Mouse (Mus musculus): ENCODE measurements around the gene Tead1. TPM values are rescaled to one million over a fixed set of nuclear protein-coding genes. Genes with fewer than 3 reads are reported as not detected.
A peak's percentile ranks its signal among the peaks of the same experiment; 100 is the strongest.

The Tead1 gene
- polyA plus RNA-seq, 1 experiment from 2014 or later = 32.6 TPM

GRCm38 (mm10) chr7:112862086-112862485 is 183.0 kb downstream of the Tead1 start:
- Histone ChIP-seq H3K9ac (no peak overlapping the region), H3K4me1 (no peaks in the 10 kb centered on the region), H3K36me3 (peaks cover 46% of the 10 kb centered on the region), H3K27me3 (no peaks in the 10 kb centered on the region), H3K9me3 (replicated peaks) (no peaks in the 10 kb centered on the region), H3K27ac (replicated peaks) (no peak overlapping the region), H3K4me3 (replicated peaks) (no peak overlapping the region), H3K4me2 (replicated peaks) (no peak overlapping the region)
- 63% methylated on average over 5 of the region's 5 CpGs for WGBS
- no peak for ATAC-seq (ENCODE audit: insufficient number of reproducible peaks, low FRiP score, low TSS enrichment, low read depth)

- Histone ChIP-seq H3K9me3 (replicated peaks) (no peaks in the 10 kb centered on the region), H3K27ac (replicated peaks) (no peak overlapping the region), H3K36me3 (peaks cover 37% of the 10 kb centered on the region), H3K27me3 (no peaks in the 10 kb centered on the region), H3K9ac (no peak overlapping the region), H3K4me2 (replicated peaks) (no peak overlapping the region), H3K4me3 (replicated peaks) (no peak overlapping the region), H3K4me1 (peaks cover 15% of the 10 kb centered on the region)
- no peak for ATAC-seq (ENCODE audit: insufficient number of reproducible peaks, low FRiP score, low TSS enrichment, low read depth)
- WGBS = 70% methylated on average over 8 of the region's 8 CpGs
Measured at GRCm38 (mm10) chr7:112864188-112864587, 185.1 kb downstream of the Tead1 start.

GRCm38 (mm10) chr7:112865739-112866138 is 186.6 kb downstream of the Tead1 start:
- no peak for ATAC-seq (ENCODE audit: insufficient number of reproducible peaks, low FRiP score, low TSS enrichment, low read depth)
- Histone ChIP-seq H3K4me3 (replicated peaks) (no peak overlapping the region), H3K4me2 (replicated peaks) (no peak overlapping the region), H3K9ac (no peak overlapping the region), H3K27ac (replicated peaks) (no peak overlapping the region), H3K36me3 (peaks cover 43% of the 10 kb centered on the region), H3K9me3 (replicated peaks) (no peaks in the 10 kb centered on the region), H3K27me3 (no peaks in the 10 kb centered on the region), H3K4me1 (peaks cover 15% of the 10 kb centered on the region)
- 17% methylated on average over 2 of the region's 2 CpGs for WGBS

- no peak overlapping the region for H3K9ac ChIP-seq
- H3K27ac ChIP-seq (replicated peaks) = peak overlapping the region; percentile 67; the same call in 1 of the 2 replicates
- WGBS = 28% methylated on average over 7 of the region's 8 CpGs
- no peaks in the 10 kb centered on the region for H3K9me3 ChIP-seq (replicated peaks)
- no peak overlapping the region for H3K4me3 ChIP-seq (replicated peaks)
- ATAC-seq (ENCODE audit: insufficient number of reproducible peaks, low FRiP score, low TSS enrichment, low read depth) = peak; percentile 16; the same call in 1 of the 2 replicates
- H3K4me2 ChIP-seq (replicated peaks) = no peak overlapping the region
- peaks cover 26% of the 10 kb centered on the region for H3K4me1 ChIP-seq
- H3K36me3 ChIP-seq = peaks cover 24% of the 10 kb centered on the region
- H3K27me3 ChIP-seq = no peaks in the 10 kb centered on the region
Measured at GRCm38 (mm10) chr7:112868551-112869465, 189.7 kb downstream of the Tead1 start.

- Histone ChIP-seq H3K4me1 (peaks cover 26% of the 10 kb centered on the region), H3K9ac (no peak overlapping the region), H3K4me2 (replicated peaks) (no peak overlapping the region), H3K4me3 (replicated peaks) (no peak overlapping the region), H3K36me3 (peaks cover 27% of the 10 kb centered on the region), H3K27me3 (no peaks in the 10 kb centered on the region), H3K9me3 (replicated peaks) (no peaks in the 10 kb centered on the region), H3K27ac (replicated peaks) (no peak overlapping the region)
- WGBS = 64% methylated on average over 7 of the region's 7 CpGs
- ATAC-seq (ENCODE audit: insufficient number of reproducible peaks, low FRiP score, low TSS enrichment, low read depth) = no peak
Measured at GRCm38 (mm10) chr7:112871752-112872151, 192.6 kb downstream of the Tead1 start.

- 64% methylated on average over 9 of the region's 9 CpGs for WGBS
- H3K4me1 ChIP-seq = peaks cover 24% of the 10 kb centered on the region
- H3K4me3 ChIP-seq (replicated peaks) = no peak overlapping the region
- H3K9ac ChIP-seq = no peak overlapping the region
- peaks cover 29% of the 10 kb centered on the region for H3K36me3 ChIP-seq
- no peaks in the 10 kb centered on the region for H3K9me3 ChIP-seq (replicated peaks)
- no peak for ATAC-seq (ENCODE audit: insufficient number of reproducible peaks, low FRiP score, low TSS enrichment, low read depth)
- H3K27me3 ChIP-seq = no peaks in the 10 kb centered on the region
- no peak overlapping the region for H3K4me2 ChIP-seq (replicated peaks)
- peak overlapping the region; percentile 24; the same call in 1 of the 2 replicates for H3K27ac ChIP-seq (replicated peaks)
Measured at GRCm38 (mm10) chr7:112872435-112873196, 193.5 kb downstream of the Tead1 start.

- Histone ChIP-seq H3K9ac (no peak overlapping the region), H3K27me3 (no peaks in the 10 kb centered on the region), H3K4me2 (replicated peaks) (no peak overlapping the region), H3K36me3 (peaks cover 32% of the 10 kb centered on the region), H3K9me3 (replicated peaks) (no peaks in the 10 kb centered on the region), H3K4me1 (peaks cover 11% of the 10 kb centered on the region), H3K4me3 (replicated peaks) (no peak overlapping the region), H3K27ac (replicated peaks) (no peak overlapping the region)
- WGBS = 92% methylated on average over 10 of the region's 10 CpGs
- no peak for ATAC-seq (ENCODE audit: insufficient number of reproducible peaks, low FRiP score, low TSS enrichment, low read depth)
Measured at GRCm38 (mm10) chr7:112876128-112876527, 197.0 kb downstream of the Tead1 start.

- peak; percentile 91 for ATAC-seq (ENCODE audit: insufficient number of reproducible peaks, low FRiP score, low TSS enrichment, low read depth)
- Histone ChIP-seq H3K9me3 (replicated peaks) (no peaks in the 10 kb centered on the region), H3K4me2 (replicated peaks) (peak overlapping the region; percentile 11; the same call in 1 of the 2 replicates), H3K4me3 (replicated peaks) (no peak overlapping the region), H3K36me3 (peaks cover under 1% of the 10 kb centered on the region; the same call in 1 of the 2 replicates), H3K27ac (replicated peaks) (peak overlapping the region; percentile 86), H3K4me1 (peaks cover 43% of the 10 kb centered on the region), H3K9ac (no peak overlapping the region; the same call in 1 of the 2 replicates), H3K27me3 (no peaks in the 10 kb centered on the region)
- 35% methylated on average over 8 of the region's 8 CpGs for WGBS
Measured at GRCm38 (mm10) chr7:112883791-112884274, 204.7 kb downstream of the Tead1 start.

GRCm38 (mm10) chr7:112885546-112885945 is 206.4 kb downstream of the Tead1 start:
- H3K9ac ChIP-seq = no peak overlapping the region
- 45% methylated on average over 8 of the region's 8 CpGs for WGBS

GRCm38 (mm10) chr7:112891883-112892282 is 212.8 kb downstream of the Tead1 start:
- 78% methylated on average over 6 of the region's 6 CpGs for WGBS
- H3K4me2 ChIP-seq (replicated peaks) = no peak overlapping the region
- no peak overlapping the region for H3K4me3 ChIP-seq (replicated peaks)
- peaks cover 32% of the 10 kb centered on the region for H3K36me3 ChIP-seq
- no peak for ATAC-seq (ENCODE audit: insufficient number of reproducible peaks, low FRiP score, low TSS enrichment, low read depth)
- H3K4me1 ChIP-seq = peaks cover 8% of the 10 kb centered on the region; the same call in 1 of the 2 replicates
- H3K27me3 ChIP-seq = no peaks in the 10 kb centered on the region
- H3K9me3 ChIP-seq (replicated peaks) = no peaks in the 10 kb centered on the region
- H3K9ac ChIP-seq = no peak overlapping the region
- no peak overlapping the region for H3K27ac ChIP-seq (replicated peaks)

More at GRCm38 (mm10) chr7:112885546-112885945, 206.4 kb downstream of the Tead1 start:
- H3K9me3 ChIP-seq (replicated peaks) = no peaks in the 10 kb centered on the region
- no peak overlapping the region for H3K4me3 ChIP-seq (replicated peaks)
- H3K4me2 ChIP-seq (replicated peaks) = no peak overlapping the region
- H3K36me3 ChIP-seq = no peaks in the 10 kb centered on the region
- peak overlapping the region; percentile 48 for H3K27ac ChIP-seq (replicated peaks)
- H3K4me1 ChIP-seq = peaks cover 44% of the 10 kb centered on the region
- no peaks in the 10 kb centered on the region for H3K27me3 ChIP-seq
- no peak for ATAC-seq (ENCODE audit: insufficient number of reproducible peaks, low FRiP score, low TSS enrichment, low read depth)

GRCm38 (mm10) chr7:112892595-112892994 is 213.5 kb downstream of the Tead1 start:
- H3K27ac ChIP-seq (replicated peaks) = no peak overlapping the region
- H3K9me3 ChIP-seq (replicated peaks) = no peaks in the 10 kb centered on the region
- H3K4me1 ChIP-seq = peaks cover 8% of the 10 kb centered on the region; the same call in 1 of the 2 replicates
- no peak overlapping the region for H3K4me3 ChIP-seq (replicated peaks)
- H3K4me2 ChIP-seq (replicated peaks) = no peak overlapping the region
- peaks cover 37% of the 10 kb centered on the region for H3K36me3 ChIP-seq
- 72% methylated on average over 5 of the region's 5 CpGs for WGBS
- H3K27me3 ChIP-seq = no peaks in the 10 kb centered on the region
- ATAC-seq (ENCODE audit: insufficient number of reproducible peaks, low FRiP score, low TSS enrichment, low read depth) = no peak
- H3K9ac ChIP-seq = no peak overlapping the region
